Mouse (Mus musculus): ENCODE data around the gene Gm37240.

Gene Gm37240

DNA sequence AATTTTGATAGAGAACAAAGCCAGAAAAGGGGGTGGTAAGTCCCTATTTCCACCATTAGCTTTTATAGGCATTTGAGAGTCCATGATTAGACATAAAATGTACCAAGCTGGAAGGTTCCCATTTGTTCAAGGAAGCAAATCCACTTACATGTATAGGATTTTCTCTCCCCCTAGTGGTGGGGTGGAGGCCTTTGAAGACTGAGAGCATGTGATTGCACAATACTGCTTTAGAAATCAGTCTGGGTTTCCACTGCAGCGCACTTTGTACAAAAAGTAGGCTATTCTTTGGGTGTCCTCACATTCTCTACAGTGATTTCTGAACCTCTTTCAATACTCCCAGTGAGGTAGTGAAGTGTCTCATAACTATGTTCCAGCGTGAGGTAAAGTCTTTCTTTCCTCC, 316.0 kb downstream of the Gm37240 start:
- DNase-seq (ENCODE audit: low spot score), result no peak

DNA sequence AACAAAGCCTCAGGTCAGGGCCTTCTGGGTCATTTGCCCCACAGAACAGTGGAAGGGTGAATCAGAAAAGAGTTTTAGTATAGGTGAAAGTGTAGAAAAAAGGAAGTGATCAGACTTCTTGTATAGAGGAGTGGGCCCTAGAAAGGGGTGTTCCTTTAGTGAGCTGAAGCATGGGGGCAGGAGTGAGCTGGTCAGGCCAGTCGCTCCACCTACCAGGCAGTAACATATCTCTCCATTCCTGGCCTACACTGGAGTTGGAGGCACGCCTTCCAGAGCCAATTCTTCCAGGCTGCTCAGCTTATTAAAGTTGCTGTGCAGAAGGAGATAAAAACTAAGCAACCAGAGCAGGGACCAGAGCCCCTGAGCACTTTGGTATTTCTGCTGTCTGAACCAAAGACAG, 322.7 kb downstream of the Gm37240 start:
- DNase-seq (ENCODE audit: low spot score), result no peak

DNA sequence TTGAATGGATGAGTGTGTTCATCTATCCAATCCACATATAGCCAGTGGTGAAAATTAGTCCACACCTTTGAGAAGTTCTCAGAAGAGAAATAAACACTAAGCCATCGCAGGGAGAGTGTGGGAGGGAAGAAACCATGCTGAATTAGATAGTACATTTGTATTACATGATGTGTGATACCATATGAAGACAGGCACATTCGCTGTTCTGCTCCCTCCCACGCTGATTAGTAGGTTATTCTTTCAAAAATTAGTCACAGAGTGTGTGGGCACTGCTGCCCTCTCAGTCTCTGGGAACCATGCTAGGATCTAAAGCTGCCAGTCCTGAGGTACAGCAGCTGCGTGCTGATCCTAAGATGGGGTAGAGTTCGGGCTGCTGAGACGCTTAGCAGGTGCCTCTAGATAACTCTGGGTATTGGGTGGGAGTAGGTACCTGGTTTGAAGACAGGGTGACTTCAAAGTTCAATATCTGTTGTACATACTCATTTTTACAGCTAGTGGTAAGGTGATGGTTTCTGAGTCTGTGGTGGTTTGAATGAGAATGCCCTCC, 333.5 kb downstream of the Gm37240 start:
- no peak for DNase-seq (ENCODE audit: low spot score)

DNA sequence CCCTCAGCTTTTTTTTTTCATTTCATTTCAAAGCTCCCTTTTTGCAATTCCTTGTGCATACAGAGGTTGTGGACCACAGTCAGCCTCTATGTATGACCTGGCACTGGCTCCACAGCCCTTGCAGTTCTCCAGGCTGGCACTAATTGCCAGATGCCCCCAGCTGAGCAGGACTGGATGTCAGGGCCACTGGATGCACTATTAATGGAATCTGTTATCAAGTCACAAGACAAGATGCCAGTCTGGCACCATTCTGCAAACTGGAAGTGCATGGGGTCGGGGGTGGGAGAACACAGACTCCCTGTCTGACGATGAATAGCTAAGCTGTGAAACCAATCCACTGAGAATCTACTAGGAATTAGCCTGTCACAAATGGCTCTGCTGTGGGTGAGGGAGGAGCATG, 336.0 kb downstream of the Gm37240 start:
- DNase-seq (ENCODE audit: low spot score), result no peak

DNA sequence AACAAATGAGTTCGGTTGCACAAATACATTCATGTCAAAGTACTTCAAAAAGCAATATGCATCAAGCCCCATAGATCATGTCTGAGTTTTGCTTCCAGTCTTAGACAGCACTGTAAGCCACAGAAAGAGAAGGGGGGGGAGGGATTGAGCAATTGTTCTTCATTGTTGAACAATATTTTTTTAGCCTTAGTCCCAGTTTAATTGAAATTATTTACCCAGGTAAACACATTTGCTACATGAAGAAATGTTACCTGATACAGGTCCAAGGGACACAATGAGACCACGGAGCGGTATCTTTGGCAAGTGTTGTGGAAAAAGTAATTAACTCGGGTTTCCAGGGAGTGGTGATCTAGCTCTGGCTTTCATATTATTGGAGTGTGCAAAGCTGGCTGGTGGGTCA, 337.0 kb downstream of the Gm37240 start:
- no peak for DNase-seq (ENCODE audit: low spot score)

DNA sequence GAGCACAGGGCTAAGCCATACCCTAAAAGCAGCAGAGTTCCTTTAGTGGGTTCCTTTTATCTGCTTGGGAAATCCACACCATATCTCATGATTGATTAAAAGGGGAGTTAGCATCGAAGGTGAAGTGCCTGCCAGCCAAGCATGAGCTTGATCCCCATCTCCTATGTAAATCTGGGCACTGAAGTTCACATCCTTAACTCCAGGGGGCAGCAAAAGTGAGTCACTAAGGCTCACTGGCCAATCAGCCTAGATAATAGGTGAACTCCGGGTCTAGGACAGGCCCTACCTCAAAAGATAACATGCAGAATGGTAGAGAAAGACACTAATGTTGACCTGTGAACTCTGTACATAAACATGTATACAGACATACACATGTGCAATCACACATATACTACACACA, 343.7 kb downstream of the Gm37240 start:
- DNase-seq (ENCODE audit: low spot score), result no peak

DNA sequence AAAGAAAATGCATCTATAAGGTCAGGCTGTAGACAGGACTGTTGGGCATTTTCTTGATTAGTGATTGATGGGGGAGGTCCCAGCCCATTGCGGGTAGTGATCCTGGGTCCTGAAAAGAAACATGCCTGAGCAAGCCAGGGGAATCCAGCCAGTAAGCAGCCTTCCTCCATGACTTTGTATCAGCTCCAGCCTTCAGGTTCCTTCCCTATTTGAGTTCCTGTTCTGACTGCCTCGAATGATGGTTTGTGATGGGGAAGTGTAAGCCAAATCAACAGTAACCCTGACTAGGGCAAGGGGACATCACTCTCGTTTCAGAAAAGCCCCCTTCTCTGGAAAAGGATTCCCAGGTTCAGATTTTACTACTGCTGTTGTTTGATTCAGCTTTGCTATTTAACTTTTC, 344.6 kb downstream of the Gm37240 start:
- no peak for DNase-seq (ENCODE audit: low spot score)

DNA sequence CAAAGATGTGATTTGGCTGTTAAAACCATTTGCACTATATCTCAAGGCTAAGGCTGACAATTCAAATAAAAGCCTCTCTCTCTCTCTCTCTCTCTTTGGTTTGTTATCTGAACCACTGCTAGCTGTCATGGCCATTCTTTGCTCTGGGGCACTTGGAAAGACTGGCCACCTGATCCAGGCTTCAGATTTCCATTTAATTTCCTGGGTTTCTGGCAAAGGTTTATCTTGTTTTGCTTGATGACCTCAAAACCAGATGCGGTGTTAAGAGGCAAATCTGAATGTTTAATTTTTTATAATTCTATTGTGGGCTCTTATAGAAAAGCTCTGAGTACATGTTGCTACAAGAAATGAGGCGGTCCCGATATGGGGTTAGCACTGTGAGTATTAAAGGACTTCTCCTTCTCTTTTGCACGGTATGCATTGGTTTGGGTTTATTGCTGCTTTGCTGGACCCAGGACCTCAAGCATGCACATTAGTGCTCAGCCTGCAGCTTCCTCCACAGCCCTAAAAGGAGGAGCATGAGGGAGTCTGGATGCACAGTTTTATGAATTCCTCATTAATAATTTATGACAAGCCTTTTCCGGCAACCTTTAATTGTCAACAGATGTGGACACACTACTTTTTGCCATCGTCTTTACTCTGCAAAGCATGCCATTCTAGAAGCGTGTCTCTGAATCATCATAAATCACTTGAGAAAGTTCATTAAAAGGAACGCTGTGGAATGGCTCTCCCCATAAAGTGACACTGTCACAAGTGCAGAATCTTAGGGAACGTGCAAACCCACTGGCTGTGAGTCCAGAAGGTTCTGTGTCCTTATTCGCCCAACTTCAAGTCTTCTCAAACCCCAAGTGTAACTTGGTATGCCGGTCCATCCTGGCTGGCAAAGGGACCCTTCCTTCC, 351.4 kb downstream of the Gm37240 start:
- no peak for DNase-seq (ENCODE audit: low spot score)

DNA sequence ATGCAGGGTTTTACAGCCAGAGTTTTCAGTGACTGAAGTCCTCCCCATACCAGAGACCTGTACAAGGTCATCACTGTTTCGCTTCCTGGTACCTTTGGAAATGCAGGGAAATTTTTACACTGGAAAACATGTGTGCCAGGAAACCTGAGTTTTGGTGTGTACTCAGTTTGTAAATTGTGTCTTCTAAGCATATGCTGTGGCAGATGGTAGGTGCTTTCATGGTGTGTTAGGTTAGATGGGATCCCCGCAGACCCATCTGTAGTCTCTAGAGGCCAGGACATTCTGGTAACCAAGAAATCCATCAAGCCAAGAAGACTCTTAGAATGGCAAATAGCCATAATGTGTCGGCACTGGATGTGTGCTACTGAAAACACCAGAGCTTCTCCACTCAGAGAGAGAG, 352.3 kb downstream of the Gm37240 start:
- no peak for DNase-seq (ENCODE audit: low spot score)

DNA sequence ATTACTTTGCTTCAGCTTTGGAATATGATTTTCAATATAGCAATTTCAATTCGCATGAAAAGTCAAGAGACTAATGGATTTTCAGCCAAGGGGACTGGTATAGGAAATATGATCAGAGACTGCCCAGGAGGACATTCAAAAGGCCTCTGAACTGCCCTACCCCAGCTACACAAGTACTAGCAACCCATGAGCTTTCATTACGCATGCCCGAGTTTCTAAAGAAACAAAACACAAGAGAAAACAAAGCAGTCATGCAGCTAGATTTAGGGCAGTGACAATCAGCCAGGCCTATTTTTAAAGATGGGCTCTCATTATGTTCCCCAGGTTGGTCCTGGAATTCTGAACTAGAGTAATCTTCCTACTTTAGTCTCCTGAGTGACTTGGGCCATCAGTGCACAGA, 354.9 kb downstream of the Gm37240 start:
- DNase-seq (ENCODE audit: low spot score), result no peak

DNA sequence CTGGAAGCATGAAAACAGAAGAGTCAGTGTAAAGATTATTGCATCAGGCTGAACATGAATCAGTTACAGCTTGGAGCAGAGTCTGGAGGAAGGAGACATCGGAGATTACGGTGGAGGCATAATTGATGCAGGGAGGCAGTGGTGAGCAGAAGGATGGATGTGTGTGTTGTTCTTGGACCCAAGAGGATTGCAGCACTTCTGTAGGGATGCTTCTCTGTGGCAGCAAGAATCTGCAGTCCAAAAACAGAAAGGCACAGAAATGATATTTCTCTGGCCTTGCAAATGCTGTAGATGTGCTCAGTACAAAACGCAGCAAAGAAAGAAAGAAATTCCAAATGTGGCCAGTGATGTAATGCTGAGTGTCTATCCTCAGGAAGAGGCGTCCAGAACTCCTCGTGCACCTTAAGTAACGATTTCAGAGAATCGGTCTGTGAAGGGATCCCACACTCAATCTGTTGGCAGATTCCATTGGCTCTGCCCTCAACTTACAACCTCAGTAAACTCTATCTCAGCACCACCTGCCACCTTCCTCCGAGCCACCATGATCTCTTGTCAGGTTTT, 356.6 kb downstream of the Gm37240 start:
- DNase-seq (ENCODE audit: low spot score), result no peak

DNA sequence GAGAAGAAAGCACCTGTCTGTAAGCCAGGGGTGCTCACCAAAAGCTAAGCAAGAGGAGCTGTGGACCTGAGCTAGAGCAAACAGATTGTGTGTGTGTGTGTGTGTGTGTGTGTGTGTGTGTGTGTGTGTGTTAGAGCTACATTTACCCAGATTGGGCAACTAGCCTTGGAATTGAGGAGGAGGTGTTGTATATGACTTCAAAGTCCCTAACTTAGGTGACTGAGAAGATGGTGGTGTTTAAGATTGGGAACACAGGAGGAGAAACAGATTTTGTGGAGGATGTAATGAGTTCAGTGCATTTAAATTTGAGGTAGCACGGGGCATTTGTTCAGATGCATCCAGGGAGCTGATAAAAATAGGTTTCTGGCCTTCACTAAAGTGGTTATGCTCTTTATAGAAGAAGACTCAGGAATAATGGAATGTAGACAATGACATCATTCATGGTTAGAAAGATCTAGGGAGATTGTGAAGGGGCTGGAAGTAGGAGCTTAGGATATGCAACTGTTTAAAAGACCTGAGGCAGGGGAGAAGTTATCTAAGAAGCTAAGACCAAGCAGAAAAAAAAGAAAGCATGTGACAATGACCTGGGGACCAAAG, 365.9 kb downstream of the Gm37240 start:
- no peak for DNase-seq (ENCODE audit: low spot score)

DNA sequence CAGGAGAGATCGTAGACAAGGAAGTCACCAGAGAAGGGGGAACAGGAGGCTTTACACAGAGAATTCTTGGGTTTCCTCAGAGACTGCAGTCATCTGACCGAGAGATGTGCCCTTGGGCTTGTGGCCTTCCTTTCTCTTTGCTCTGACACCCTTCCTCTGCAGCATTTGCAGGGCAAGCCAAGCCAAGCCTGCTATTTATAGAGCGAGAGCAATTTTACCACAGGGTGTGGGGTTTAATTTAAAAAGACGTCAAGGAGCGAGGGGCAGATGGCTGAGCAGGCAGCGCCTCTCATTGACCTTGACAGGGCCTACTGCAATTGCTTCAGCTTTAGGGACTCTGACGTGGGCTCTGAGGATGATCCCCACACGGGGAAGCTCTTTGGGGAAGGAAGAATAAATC, 368.6 kb downstream of the Gm37240 start:
- DNase-seq (ENCODE audit: low spot score), result no peak

DNA sequence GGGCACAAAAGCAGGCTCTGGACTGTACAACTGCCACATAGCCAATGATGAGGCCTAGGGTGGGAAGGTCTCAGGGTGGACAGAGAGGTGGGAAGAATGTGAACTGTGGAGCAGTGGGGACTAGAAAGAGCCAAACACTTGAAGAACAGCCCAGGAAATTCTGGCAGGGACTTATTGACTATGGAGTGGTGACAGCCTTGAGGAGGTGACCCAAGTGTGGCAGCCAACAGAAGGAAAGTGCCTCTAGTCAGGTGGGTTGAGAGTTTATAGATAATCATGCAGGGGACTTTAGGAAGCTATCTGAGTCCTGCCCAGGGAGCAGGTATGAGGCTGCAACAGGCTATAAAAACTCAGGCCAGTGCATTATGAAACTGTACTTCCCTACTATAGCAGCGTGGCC, 369.2 kb downstream of the Gm37240 start:
- no peak for DNase-seq (ENCODE audit: low spot score)

DNA sequence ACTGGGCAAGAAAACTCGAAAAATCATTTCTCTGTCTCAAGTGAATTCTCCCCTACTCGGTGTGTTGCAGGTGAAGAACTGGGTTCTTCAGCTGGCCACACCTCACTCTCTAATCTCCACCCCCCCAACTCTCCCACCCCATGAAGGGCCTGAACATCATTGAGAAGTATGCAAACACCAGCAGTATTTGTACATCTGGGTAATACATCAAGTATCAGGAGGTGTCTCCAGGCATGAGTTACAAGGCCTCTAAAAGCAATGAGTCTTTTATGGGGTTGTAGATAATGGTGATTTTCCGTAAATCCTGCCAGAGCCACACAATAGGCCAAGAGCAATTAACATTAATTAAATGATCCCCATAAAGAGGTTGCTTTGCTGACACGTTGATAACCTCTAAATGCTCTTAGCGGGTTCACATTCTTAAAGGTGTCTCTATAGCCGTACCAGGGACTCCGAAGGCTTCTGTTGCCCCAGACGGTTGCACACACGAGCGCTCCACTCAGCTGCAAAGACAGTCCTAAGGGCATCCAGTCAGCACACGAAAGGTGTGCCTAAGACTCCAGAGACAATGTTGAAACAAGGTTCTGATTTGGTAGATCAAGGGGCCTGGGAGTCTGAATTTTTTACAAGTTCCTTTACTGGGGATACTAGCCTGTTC, 370.4 kb downstream of the Gm37240 start:
- DNase-seq (ENCODE audit: low spot score), result no peak

DNA sequence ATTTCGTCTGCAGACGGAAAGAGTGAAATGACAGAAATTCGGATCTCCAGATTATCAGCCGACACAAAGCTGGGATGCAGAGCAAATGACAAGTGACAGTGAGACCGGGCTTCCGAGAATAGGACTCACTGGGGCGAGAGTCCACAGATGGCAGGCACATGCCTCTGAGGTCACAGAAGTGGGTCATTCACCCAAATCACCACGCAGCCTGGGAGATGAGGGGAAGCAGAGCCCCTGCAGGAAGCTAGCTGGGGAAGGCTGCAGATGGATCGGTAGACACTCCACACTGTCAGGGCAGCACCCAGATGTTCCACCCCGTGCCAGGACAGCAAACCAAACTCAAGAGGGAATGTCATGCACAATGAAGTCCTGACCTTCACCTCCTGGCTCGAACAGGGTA, 372.6 kb downstream of the Gm37240 start:
- DNase-seq (ENCODE audit: low spot score), result no peak

DNA sequence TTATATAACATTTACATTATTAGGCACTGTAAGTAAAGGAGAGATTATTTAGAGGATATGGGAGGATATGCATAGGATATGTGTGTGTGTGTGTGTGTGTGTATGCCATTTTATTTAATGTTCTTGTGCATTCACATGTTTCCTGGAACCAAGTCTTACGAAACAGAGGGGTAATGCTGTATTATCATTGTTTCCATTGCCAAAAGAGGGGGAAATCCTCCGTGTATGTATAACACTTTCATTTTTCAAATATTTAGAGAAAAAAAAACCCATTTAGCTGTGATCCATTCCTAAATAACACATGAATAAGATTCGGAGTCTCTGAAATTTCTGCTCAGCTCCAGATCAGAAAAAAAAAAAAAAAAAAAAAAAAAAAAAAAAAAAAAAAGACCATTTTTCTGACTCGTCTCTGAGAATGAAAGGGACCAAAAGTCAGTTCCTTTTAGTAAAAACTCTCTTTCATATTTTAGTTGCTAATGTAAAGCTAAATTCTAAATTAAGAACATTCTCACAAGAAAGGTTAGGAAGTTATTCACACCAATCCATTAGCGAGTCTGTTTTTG, 378.5 kb downstream of the Gm37240 start:
- DNase-seq (ENCODE audit: low spot score), result no peak

DNA sequence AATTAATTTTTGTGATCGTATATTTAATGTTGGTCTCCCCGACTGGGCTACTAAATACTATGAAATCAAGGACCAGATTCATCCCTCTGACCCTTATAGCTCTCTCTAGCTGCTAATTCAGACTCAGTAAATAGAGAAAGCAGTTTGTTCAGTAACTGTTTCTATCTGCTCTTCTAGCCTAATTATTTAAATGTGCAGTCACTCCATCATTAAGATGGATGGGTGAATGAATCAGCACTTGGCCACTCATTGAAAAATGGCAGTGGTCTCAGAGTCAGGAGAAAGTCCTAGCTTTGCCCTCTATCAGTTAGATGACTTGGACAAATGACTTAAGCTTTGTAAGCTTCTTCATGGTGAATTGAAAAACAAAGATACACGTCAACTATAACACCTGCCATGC, 387.2 kb downstream of the Gm37240 start:
- DNase-seq (ENCODE audit: low spot score), result no peak

DNA sequence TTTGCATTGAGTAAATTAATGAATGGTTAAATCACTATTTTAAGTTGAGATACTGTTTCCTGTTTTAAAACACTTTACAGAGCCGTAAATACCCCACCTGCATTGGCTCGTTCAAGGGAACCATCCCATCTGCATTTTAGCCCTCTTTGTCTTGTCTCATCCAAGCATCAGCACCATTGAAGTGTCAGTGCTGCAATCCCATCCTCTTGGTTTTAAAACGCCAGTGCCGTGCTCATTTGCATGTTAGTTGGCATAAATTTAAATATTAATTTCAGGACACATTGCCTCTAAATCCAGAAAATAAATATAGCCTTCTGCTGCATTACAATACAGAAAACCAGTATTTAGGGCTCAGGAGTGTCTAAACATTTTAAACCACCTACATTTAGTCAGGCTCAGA, 391.2 kb downstream of the Gm37240 start:
- no peak for DNase-seq (ENCODE audit: low spot score)

DNA sequence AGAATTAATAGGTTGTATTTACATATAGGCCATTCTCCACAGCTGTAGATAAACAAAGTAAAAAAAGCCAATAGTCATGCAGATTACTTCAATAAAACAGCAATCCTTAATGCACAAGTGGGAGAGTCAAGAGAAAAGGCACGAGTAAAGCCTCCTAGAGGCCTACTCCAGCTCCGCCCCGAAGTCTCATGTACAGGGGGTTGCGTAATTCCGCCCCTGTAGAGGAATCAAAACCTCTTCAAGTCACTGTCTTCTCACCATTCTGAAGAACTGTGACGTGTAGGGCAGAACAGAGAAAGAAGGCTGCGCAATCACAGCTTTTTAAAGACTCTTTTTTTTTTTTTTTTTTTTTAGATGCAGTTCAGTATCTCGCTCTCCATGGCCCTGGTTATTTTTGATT, 393.5 kb downstream of the Gm37240 start:
- no peak for DNase-seq (ENCODE audit: low spot score)

DNA sequence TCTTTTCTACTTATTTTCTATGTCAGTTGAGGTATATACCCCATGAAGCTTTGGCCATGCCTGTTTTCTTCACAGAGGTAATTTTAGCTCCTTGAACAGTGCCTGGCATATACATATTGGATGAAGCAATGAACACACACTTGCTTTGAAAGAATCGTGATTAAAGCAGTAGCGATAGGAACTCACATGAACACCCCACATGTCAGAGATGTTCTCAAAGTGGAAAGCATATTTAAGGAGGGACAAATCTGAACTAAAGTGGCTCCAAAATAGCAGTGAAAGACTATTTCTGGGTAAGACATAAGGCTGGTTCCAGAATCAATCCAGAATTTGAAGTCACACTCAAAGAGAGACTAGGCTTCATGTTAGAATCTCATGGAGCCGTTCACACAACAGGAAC, 397.1 kb downstream of the Gm37240 start:
- no peak for DNase-seq (ENCODE audit: low spot score)

DNA sequence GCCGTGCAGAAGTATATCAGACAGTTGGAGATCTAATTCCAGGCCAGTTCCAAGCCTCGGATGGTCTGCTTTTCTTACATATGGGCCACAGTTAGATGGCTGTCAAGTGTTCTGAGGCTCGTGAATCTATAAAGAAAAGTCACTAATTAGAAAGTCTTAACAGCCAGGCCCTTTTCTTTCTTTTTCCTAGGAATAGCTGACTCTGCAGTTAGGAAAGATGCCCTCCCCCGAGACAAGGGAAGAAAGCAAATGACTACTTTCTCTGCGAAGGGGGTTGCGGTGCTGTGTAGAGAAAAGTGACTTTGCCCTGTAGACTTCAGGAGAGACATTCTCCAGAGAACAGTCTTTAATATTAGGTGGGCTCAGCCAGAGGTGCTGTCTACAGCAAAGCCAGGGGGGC, 399.9 kb downstream of the Gm37240 start:
- DNase-seq (ENCODE audit: low spot score), result no peak
